Mouse (Mus musculus) mouse embryonic stem cell (cell line): ENCODE results near the gene 5730596B20Rik.

Source experiments
- in situ Hi-C, 2 experiments: fragments of 300-500 bp; cut with MboI; formaldehyde crosslinking; loops; 1 replicate in 1 of 2; 3 replicates in 1 of 2; pipeline ENCODE4 v1.14.3; 2019 to 2020; ENCODE audit warnings: low sequenced_read_pairs in 2 of 2, low pct_unique_long_range_greater_than_20kb in 1 of 2, mixed read lengths in 1 of 2; ENCODE audit not compliant: unreplicated experiment in 1 of 2

Gene 5730596B20Rik

GRCm38 (mm10) chr6:52216691-52217458 lies 39.6 kb downstream of the 5730596B20Rik start:
- in situ Hi-C loops: loop anchor here (25.0 kb wide), 2 partner anchors 355 to 1030 kb away; no protein-coding TSS in a partner anchor

DNA sequence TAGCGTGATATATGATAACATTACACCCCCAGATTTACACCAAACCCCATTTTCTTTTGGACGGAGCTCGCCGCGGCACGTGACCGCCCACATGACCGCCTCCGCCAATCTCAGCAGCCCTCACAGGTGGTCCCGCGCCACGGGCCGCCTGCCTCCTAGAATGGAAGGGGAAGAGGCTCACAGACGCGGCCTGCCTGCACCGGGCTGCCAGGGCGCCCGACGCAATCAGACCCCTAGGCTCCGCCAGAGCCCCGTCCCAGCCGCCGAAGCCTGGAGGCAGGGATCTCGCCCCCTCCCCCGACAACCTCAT lies 40.1 kb downstream of the 5730596B20Rik start:
- in situ Hi-C loops: loop anchor here (25.0 kb wide), 2 partner anchors 355 to 1030 kb away; no protein-coding TSS in a partner anchor

GRCm38 (mm10) chr6:52217895-52218642 lies 40.8 kb downstream of the 5730596B20Rik start:
- in situ Hi-C loops: loop anchor here (25.0 kb wide), 2 partner anchors 356 to 1031 kb away; no protein-coding TSS in a partner anchor

DNA sequence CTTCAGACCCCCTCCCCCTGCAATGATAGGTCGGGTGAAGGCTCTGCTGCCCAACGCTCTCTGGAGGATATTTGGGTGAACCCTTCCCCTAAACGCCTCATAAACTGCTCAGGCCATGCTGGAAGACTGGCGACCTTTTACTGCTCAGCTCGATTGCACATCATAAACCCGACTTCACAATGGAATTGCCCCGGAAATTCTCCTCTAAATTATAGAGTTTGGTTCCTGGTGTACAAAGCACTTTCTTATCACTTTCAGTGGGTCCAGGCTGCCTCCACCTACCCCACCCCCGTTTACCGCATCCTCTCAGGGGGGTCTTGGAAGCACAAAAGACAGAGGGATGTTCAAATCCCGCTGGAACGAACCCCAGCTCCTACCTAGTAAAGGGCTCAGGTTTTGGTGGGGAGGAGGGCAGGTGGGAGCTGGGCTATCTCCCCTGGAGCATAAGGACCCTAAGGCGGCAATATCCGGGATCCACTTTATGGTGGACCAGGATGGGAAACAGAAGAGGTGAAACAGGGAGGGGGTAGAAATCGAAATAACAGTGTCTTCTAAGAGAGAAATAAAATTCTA lies 41.4 kb downstream of the 5730596B20Rik start:
- in situ Hi-C loops: loop anchor here (25.0 kb wide), 2 partner anchors 356 to 1031 kb away; no protein-coding TSS in a partner anchor

GRCm38 (mm10) chr6:52219234-52219942 lies 42.1 kb downstream of the 5730596B20Rik start:
- in situ Hi-C loops: loop anchor here (25.0 kb wide), 2 partner anchors 357 to 1032 kb away; no protein-coding TSS in a partner anchor

GRCm38 (mm10) chr6:52220003-52220864 lies 42.9 kb downstream of the 5730596B20Rik start:
- in situ Hi-C loops: loop anchor here (5.0 to 25.0 kb wide), 5 partner anchors 358 to 1033 kb away; no protein-coding TSS in a partner anchor

DNA sequence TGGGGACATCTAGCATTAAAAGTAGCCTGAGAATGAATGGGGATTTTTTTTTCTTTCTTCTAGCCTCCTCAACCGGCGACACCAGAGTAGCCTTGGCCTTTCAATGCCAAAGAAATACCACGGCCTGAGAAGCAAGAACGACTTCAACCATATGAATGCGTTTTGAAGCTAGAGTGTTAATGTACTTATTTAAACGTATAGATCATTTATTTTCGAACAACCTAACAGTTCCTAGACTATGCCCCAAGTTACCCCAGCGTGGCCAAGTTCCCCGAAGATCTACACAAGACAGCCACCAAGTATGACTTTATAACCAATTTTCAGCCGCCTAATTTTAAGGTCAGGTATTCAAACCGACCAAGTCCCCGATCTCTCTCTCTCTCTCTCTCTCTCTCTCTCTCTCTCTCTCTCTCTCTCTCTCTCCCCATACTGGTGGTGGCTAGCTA lies 43.6 kb downstream of the 5730596B20Rik start:
- in situ Hi-C loops: loop anchor here (5.0 to 25.0 kb wide), 5 partner anchors 359 to 1034 kb away; no protein-coding TSS in a partner anchor

- in situ Hi-C loops: loop anchor here (5.0 to 25.0 kb wide), 5 partner anchors 359 to 1034 kb away; no protein-coding TSS in a partner anchor
Observed at GRCm38 (mm10) chr6:52221337-52221992, 44.2 kb downstream of the 5730596B20Rik start, which contains the start of gene Hoxa7. TSS of gene Hoxa7 (minus strand) at chr6:52221854.

DNA sequence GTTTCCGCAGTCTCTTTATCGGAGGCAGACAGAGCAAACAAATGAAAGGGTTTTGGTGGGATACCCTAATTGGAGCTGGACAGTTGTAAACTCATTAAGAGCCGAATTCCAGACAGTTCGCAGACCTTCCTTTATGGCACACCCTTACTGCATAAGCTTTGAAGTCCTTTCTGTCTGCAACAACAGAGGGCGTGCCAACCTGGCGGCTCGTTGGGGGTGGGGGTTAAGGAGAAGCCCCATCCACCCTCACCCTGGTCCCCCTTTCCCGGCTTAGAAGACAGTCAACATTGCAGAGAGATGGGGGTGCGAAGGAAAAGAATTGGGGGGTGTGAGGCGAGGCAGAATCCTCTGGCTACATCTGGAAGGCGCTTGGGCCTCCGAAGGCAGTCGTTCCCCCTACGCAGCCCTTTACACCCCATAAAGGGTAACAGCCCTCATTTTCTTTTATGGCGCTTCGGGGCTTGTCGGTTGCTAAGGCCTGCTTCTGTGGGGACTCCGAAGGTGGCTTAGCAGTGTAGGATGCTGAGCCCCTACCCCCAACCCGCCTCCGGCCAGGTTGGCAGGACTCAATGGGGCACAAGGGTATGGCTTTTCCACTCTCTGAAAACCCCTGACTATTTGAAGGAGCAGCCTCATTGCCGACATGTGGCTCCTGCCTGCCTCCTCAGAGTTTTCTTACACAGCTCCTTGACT lies 44.8 kb downstream of the 5730596B20Rik start:
- in situ Hi-C loops: loop anchor here (5.0 to 25.0 kb wide), 5 partner anchors 360 to 1035 kb away; no protein-coding TSS in a partner anchor

DNA sequence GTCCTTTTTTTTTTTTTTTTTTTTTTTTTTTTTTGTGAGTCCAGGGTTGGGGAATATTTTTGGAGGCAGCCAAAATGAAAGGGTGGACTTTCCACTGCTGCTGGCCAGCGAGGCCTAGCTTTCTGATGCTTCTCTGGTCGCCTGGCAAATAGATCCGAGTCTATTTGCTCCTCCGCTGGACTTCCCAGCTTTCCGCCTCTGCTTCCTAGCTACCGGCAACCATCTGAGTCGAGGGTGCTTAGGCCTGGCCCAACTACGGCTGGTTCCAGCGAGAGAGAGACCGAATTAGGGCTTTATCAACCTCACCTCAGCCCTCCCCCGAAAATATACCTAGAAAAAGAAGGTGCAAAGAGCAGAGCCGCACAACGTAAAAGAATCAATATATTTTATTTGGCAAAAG lies 45.4 kb downstream of the 5730596B20Rik start:
- in situ Hi-C loops: loop anchor here (5.0 to 25.0 kb wide), 5 partner anchors 360 to 1035 kb away; no protein-coding TSS in a partner anchor

GRCm38 (mm10) chr6:52223939-52224760 lies 46.9 kb downstream of the 5730596B20Rik start:
- in situ Hi-C loops: loop anchor here (5.0 to 25.0 kb wide), 5 partner anchors 362 to 1037 kb away; no protein-coding TSS in a partner anchor

DNA sequence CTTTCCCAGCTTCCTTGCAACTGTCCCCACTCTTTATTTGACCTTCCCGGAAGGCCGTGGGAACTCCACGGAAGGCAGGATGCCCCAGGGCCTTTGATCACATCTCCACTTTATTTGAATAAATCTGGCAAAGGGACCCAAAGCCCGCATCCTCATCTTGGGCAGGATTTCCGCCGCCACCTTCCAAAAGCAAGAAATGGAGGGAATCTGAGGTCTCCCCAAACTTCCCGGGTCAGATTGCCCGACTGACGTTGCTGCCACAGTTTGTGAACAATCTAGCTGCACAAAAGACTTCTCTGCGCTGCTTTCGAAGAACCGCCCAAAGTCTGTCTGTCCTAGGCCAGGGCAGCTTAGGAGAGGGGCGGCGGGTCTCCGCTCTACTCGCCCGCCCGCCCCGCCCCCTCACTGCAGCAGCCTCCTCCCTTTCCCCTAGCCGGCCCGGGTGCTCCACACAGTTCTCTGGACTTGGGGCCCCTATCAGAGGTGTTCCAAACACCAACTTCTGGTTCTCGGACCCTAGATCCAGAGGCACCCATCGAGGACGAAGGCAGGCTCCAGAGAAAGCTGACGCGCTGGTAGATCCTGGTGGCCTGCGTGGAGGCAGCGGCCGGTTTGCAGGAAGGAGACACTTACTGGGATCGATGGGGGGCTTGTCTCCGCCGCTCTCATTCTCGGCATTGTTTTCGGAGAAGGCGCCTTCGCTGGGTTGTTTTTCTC lies 47.8 kb downstream of the 5730596B20Rik start:
- in situ Hi-C loops: loop anchor here (5.0 to 25.0 kb wide), 5 partner anchors 363 to 1038 kb away; no protein-coding TSS in a partner anchor

DNA sequence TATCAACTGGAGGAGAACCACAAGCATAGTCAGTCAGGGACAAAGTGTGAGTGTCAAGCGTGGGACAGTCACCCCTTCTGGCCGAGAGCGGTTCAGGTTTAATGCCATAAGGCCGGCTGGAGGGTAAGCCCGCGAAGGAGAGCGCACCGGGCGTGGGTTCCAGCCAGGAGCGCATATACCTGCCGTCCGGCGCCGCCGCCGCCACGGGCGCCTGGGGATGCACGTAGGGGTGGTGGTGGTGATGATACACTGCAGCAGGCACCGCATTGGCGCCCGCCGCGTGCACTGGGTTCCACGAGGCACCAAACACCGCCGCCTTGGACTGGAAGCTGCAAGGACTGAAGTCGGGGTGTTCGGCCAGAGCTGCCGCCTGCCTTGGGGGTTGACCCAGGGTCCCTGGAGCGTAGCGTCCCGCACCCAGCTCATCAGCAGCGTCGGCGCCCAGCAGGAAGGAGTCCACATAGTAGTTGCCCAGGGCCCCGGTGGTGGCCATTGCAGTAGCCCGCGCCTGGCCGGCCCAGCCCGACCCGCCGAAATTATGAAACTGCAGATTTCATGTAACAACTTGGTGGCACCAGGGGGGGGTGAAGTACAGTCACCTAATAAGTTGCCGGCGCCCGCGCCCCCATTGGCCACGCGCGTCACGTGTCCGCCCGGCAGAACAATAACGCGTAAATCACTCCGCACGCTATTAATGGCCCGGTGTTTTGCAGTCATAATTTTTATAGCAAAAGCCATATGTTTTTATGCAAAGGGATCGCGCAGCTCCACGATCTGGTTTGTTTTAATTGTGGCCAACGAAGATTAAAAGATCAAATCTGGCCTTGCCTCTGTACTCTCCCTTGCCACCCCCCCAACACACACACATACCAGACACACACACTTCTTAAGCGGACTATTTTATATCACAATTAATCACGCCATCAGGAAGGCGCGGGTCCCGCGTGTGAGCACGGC lies 48.6 kb downstream of the 5730596B20Rik start:
- in situ Hi-C loops: loop anchor here (10.0 to 25.0 kb wide), 3 partner anchors 441 to 1039 kb away; no protein-coding TSS in a partner anchor
